Mouse (Mus musculus) stomach, postnatal 0 days (tissue): ENCODE results near the gene Tet3.

Experiments used
- CTCF ChIP-seq: IDR thresholded peaks from 2 replicates; pipeline ENCODE4 v1.5.1; 2016; ENCODE audit warnings: antibody characterized with exemption, low read depth, mild to moderate bottlenecking, moderate library complexity
- EP300 ChIP-seq: optimal IDR thresholded peaks from 2 replicates; pipeline ENCODE3; 2016; ENCODE audit warnings: antibody characterized with exemption

GRCm38 (mm10) chr6:83427968-83428731 is 30.7 kb downstream of the Tet3 start:
- TF ChIP-seq CTCF (no peak), EP300 (no peak)
